Mouse (Mus musculus) bone marrow macrophage, adult 2 months (primary cell): Measurements from ENCODE around the gene Mmachc.

Source experiments
- CTCF ChIP-seq: IDR thresholded peaks from 2 replicates; pipeline ENCODE4 v1.5.1; 2012; ENCODE audit warnings: low read depth, mild to moderate bottlenecking, low read length, moderate library complexity
- POLR2A ChIP-seq: IDR thresholded peaks from 2 replicates; pipeline ENCODE4 v1.6.1; 2012; ENCODE audit warnings: mild to moderate bottlenecking, low read depth, low read length, borderline replicate concordance

DNA sequence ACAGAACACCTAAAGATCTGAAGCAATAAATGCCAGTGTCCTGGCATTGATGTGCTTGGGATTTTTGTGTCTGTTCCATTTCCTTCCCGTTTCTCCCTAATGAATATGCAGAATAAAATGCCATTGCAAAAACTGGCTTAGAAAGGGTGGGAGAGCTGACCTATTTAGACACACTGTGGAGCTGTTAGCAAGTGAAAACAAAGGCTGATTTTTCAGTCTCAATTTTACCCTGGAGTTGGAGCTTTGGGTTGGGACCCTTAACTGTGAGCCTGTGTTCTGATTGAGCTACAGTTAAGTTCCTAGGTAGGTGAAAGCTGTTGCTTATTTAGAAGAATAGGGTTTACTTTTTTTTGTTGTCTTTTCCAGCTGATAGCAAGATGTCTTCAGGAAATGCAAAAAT is 21.2 kb downstream of the Mmachc start:
- TF ChIP-seq CTCF (no peak), POLR2A (no peak)
